Mouse (Mus musculus) CH12.LX (cell line): Measurements from ENCODE around the gene Ppard. TPM values are rescaled to one million over a fixed set of nuclear protein-coding genes. Genes with fewer than 3 reads are reported as not detected.

Experiments used
- DNase-seq: peaks from one replicate; pipeline ENCODE4 v3.0.0-alpha.2; 2013; ENCODE audit errors: extremely low read depth
- H3K27ac ChIP-seq: 2 replicates; pipeline ENCODE4 v1.5.1; 2012; ENCODE audit warnings: low read depth, mild to moderate bottlenecking, control low read depth, moderate library complexity; ENCODE audit not compliant: insufficient read depth
- H3K27me3 ChIP-seq: replicated peaks from 2 replicates; pipeline ENCODE3; 2012; ENCODE audit warnings: inconsistent platforms
- H3K36me3 ChIP-seq, 2 experiments: replicated peaks in 1 of 2; 2 replicates each; pipeline versions ENCODE3 to v1.6.1; 2012; ENCODE audit warnings: inconsistent platforms in 1 of 2, low read length in 1 of 2, mild to moderate bottlenecking in 1 of 2, mixed read lengths in 1 of 2, moderate library complexity in 1 of 2; ENCODE audit not compliant: control insufficient read depth in 1 of 2, insufficient read depth in 1 of 2
- H3K4me1 ChIP-seq, 2 experiments: 2 replicates each; pipeline ENCODE4 v1.6.1; 2012; ENCODE audit warnings: inconsistent platforms in 1 of 2, moderate library complexity in 1 of 2; ENCODE audit not compliant: insufficient read depth in 2 of 2, control insufficient read depth in 1 of 2
- H3K4me2 ChIP-seq: 2 replicates; pipeline ENCODE4 v1.6.1; 2012; ENCODE audit warnings: low read depth, mild to moderate bottlenecking, control low read depth; ENCODE audit not compliant: poor library complexity, insufficient read depth, severe bottlenecking
- H3K4me3 ChIP-seq, 3 experiments: fragments of 150-350 bp in 1 of 3; sonication (generic) in 1 of 3; replicated peaks in 1 of 3; 2 replicates each; pipeline versions ENCODE3 to v1.5.1; 2011 to 2012; ENCODE audit warnings: low read depth in 2 of 3, low read length in 2 of 3, mild to moderate bottlenecking in 2 of 3, moderate library complexity in 2 of 3, control low read depth in 1 of 3, improper control_type of control experiment in 1 of 3, inconsistent platforms in 1 of 3, mixed read lengths in 1 of 3; ENCODE audit not compliant: poor library complexity in 1 of 3
- H3K79me2 ChIP-seq: replicated peaks from 2 replicates; pipeline ENCODE4 v1.6.1; 2012; ENCODE audit warnings: mild to moderate bottlenecking, moderate library complexity; ENCODE audit not compliant: control insufficient read depth, poor library complexity, insufficient read depth, severe bottlenecking; ENCODE audit errors: extremely low read depth
- H3K9ac ChIP-seq: 2 replicates; pipeline ENCODE4 v1.6.1; 2012; ENCODE audit warnings: low read depth, mild to moderate bottlenecking, control low read depth, moderate library complexity; ENCODE audit not compliant: insufficient read depth
- H3K9me3 ChIP-seq: replicated peaks from 2 replicates; pipeline ENCODE3; 2012; ENCODE audit warnings: low read length, inconsistent platforms, mixed read lengths
- CHD2 ChIP-seq: IDR thresholded peaks from 2 replicates; pipeline ENCODE4 v1.6.1; 2011; ENCODE audit warnings: low read length, improper control_type of control experiment
- CTCF ChIP-seq, 2 experiments: IDR thresholded peaks in 1 of 2; conservative IDR thresholded peaks in 1 of 2; 2 replicates each; pipeline ENCODE4 v1.5.1; 2011 to 2012; ENCODE audit warnings: low read depth in 2 of 2, low read length in 2 of 2, improper control_type of control experiment in 1 of 2, inconsistent platforms in 1 of 2, mild to moderate bottlenecking in 1 of 2, moderate library complexity in 1 of 2
- E2F4 ChIP-seq: IDR thresholded peaks from 2 replicates; pipeline ENCODE4 v1.6.1; 2011; ENCODE audit warnings: low read depth, low read length, improper control_type of control experiment; ENCODE audit not compliant: insufficient replicate concordance
- ELF1 ChIP-seq: IDR thresholded peaks from 2 replicates; pipeline ENCODE4 v1.6.1; 2014; ENCODE audit warnings: low read depth, mild to moderate bottlenecking, inconsistent platforms, low read length, improper control_type of control experiment
- EP300 ChIP-seq: IDR thresholded peaks from 2 replicates; pipeline ENCODE4 v1.6.1; 2011; ENCODE audit warnings: low read length, improper control_type of control experiment
- IRF4 ChIP-seq: IDR thresholded peaks from 2 replicates; pipeline ENCODE4 v1.6.1; 2014; ENCODE audit warnings: low read depth, mild to moderate bottlenecking, inconsistent platforms, low read length, improper control_type of control experiment
- KAT2A ChIP-seq: IDR thresholded peaks from 2 replicates; pipeline ENCODE4 v1.6.1; 2012; ENCODE audit warnings: low read length, improper control_type of control experiment, inconsistent platforms; ENCODE audit not compliant: insufficient replicate concordance
- MAFK ChIP-seq: IDR thresholded peaks from 2 replicates; pipeline ENCODE4 v1.6.1; 2011; ENCODE audit warnings: low read length, improper control_type of control experiment; ENCODE audit not compliant: insufficient replicate concordance
- MAX ChIP-seq: IDR thresholded peaks from 2 replicates; pipeline ENCODE4 v1.6.1; 2011; ENCODE audit warnings: low read length, improper control_type of control experiment
- MEF2A ChIP-seq: IDR thresholded peaks from 2 replicates; pipeline ENCODE4 v1.6.1; 2014; ENCODE audit warnings: low read depth, mild to moderate bottlenecking, inconsistent platforms, low read length, improper control_type of control experiment, borderline replicate concordance
- PAX5 ChIP-seq: IDR thresholded peaks from 2 replicates; pipeline ENCODE4 v1.6.1; 2012; ENCODE audit warnings: low read length, inconsistent platforms, mixed read lengths
- RCOR1 ChIP-seq: conservative IDR thresholded peaks from 2 replicates; pipeline ENCODE4 v1.6.1; 2012; ENCODE audit warnings: low read depth, mild to moderate bottlenecking, inconsistent platforms, low read length, improper control_type of control experiment
- TBP ChIP-seq: conservative IDR thresholded peaks from 2 replicates; pipeline ENCODE4 v1.6.1; 2011; ENCODE audit warnings: low read depth, low read length, improper control_type of control experiment
- TCF12 ChIP-seq: IDR thresholded peaks from 2 replicates; pipeline ENCODE4 v1.6.1; 2014; ENCODE audit warnings: low read depth, mild to moderate bottlenecking, inconsistent platforms, low read length, improper control_type of control experiment
- dilution Hi-C: fragments of 300-500 bp; cut with MboI; formaldehyde crosslinking; loops from 2 replicates; pipeline ENCODE4 v1.14.3; 2020; ENCODE audit warnings: low sequenced_read_pairs; ENCODE audit not compliant: extremely low pct_unique_long_range_greater_than_20kb, extremely low pct_ligation_motif_present
- in situ Hi-C: fragments of 300-500 bp; cut with MboI; formaldehyde crosslinking; loops from 3 replicates; pipeline ENCODE4 v1.14.3; 2019; ENCODE audit warnings: low sequenced_read_pairs, low pct_ligation_motif_present, low pct_unique_long_range_greater_than_20kb, mixed read lengths
- polyA plus RNA-seq: library from polyadenylated mRNA; unstranded; fragments of >175 nt; gene quantifications from 2 replicates; pipeline ENCODE4 v1.2.1, GENCODE M21; 2012; ENCODE audit warnings: low read depth; ENCODE audit not compliant: insufficient read length
- total RNA-seq, 2 experiments: library from RNA; depleted of rRNA; stranded (reverse); fragments of 300-350 nt in 1 of 2; fragments of >200 nt in 1 of 2; gene quantifications; 2 replicates each; pipeline ENCODE4 v1.2.3; 2012 to 2014

The Ppard gene
- total and polyA plus RNA-seq, 3 experiments, result 2.9 to 15.5 (median 7.3) TPM

DNA sequence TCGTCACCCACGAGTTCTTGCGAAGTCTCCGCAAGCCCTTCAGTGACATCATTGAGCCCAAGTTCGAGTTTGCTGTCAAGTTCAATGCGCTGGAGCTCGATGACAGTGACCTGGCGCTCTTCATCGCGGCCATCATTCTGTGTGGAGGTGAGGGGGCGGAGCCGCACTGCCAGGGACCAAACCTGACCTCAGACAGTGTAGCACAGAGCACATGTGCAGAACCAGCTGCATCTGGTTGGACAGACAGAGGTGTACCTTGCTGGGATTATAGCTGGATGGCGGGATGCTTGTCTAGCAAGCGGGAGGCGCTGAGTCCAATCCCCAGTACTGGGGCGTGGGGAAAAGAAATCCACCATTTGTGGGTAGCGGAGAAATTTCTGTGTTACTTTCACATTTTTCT, 66.4 kb downstream of the Ppard start:
- TF ChIP-seq KAT2A (no peak), MAX (no peak), TBP (no peak), RCOR1 (no peak), IRF4 (no peak), EP300 (no peak), TCF12 (no peak), ELF1 (no peak)
- TF ChIP-seq, all 38 proteins: peak for 0
- no peak overlapping the region for H3K9ac ChIP-seq
- in situ Hi-C loops (no loop called here), dilution Hi-C loops (no loop called here)
- H3K36me3 ChIP-seq, result peaks cover 32 to 62% of the 10 kb centered on the region in 2 experiments
- no peak for DNase-seq
- no peaks in the 10 kb centered on the region for H3K27me3 ChIP-seq
- no peaks in the 10 kb centered on the region for H3K9me3 ChIP-seq
- no peak overlapping the region for H3K4me3 ChIP-seq
- H3K4me1 ChIP-seq, result peaks cover 11 to 49% of the 10 kb centered on the region in 2 experiments
- H3K27ac ChIP-seq, result no peak overlapping the region
- H3K79me2 ChIP-seq, result no peaks in the 10 kb centered on the region
- H3K4me2 ChIP-seq, result no peak overlapping the region

DNA sequence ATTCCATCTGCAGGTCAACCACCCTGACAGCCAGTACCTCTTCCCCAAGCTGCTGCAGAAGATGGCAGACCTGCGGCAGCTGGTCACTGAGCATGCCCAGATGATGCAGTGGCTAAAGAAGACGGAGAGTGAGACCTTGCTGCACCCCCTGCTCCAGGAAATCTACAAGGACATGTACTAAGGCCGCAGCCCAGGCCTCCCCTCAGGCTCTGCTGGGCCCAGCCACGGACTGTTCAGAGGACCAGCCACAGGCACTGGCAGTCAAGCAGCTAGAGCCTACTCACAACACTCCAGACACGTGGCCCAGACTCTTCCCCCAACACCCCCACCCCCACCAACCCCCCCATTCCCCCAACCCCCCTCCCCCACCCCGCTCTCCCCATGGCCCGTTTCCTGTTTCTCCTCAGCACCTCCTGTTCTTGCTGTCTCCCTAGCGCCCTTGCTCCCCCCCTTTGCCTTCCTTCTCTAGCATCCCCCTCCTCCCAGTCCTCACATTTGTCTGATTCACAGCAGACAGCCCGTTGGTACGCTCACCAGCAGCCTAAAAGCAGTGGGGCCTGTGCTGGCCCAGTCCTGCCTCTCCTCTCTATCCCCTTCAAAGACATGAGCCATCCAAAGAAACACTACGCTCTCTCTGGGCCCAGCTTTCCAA, 67.3 kb downstream of the Ppard start:
- Histone ChIP-seq H3K27ac (no peak overlapping the region), H3K4me2 (no peak overlapping the region), H3K9ac (no peak overlapping the region), H3K27me3 (no peaks in the 10 kb centered on the region), H3K79me2 (no peaks in the 10 kb centered on the region), H3K36me3 (peaks cover 32 to 62% of the 10 kb centered on the region in 2 experiments), H3K4me1 (peaks cover 5 to 40% of the 10 kb centered on the region in 2 experiments), H3K9me3 (no peaks in the 10 kb centered on the region), H3K4me3 (no peak overlapping the region)
- in situ Hi-C loops (loop anchor here (25.0 kb wide), 1 partner anchor 212 kb away; the partner anchor contains the start of gene Tcp11), dilution Hi-C loops (no loop called here)
- TF ChIP-seq MEF2A (no peak), CHD2 (no peak), RCOR1 (no peak), CTCF (conservative IDR thresholded peaks at IDR 0.05 in 1 of 2, IDR thresholded peaks at IDR 0.05 in 1 of 2; ENCODE audit: low read depth in 2 of 2, low read length in 2 of 2) (no peak), E2F4 (no peak), EP300 (no peak), MAFK (no peak), PAX5 (no peak)
- no peak for DNase-seq
